Mouse (Mus musculus) forebrain, embryonic 14.5 days (tissue): ENCODE results near the gene Zbtb7a. TPM values are rescaled to one million over a fixed set of nuclear protein-coding genes. Genes with fewer than 3 reads are reported as not detected.

Experiments
- ATAC-seq: fragments of 200-750 bp; cut with Nextera tagmentation; 2 replicates; pipeline ENCODE4 v1.8.0; 2017; ENCODE audit warnings: mild to moderate bottlenecking, moderate library complexity
- DNase-seq: peaks from one replicate; pipeline ENCODE4 v3.0.0-alpha.2; 2015; ENCODE audit warnings: low spot score
- H3K27ac ChIP-seq: fragments of 300-500 bp; sonication (generic); 2 replicates; pipeline ENCODE4 v1.5.1; 2014; ENCODE audit warnings: low read depth, mild to moderate bottlenecking, control low read depth, low read length, moderate library complexity
- H3K27me3 ChIP-seq: fragments of 300-500 bp; sonication (generic); replicated peaks from 2 replicates; pipeline ENCODE4 v1.6.1; 2014; ENCODE audit warnings: low read length, control low read depth, mixed read lengths; ENCODE audit not compliant: control insufficient read depth, insufficient read depth
- H3K36me3 ChIP-seq: fragments of 300-500 bp; sonication (generic); 2 replicates; pipeline ENCODE4 v1.6.1; 2014; ENCODE audit warnings: low read length, control low read depth; ENCODE audit not compliant: control insufficient read depth, insufficient read depth
- H3K4me1 ChIP-seq: fragments of 300-500 bp; sonication (generic); 2 replicates; pipeline ENCODE4 v1.6.1; 2014; ENCODE audit warnings: antibody characterized with exemption, low read length, control low read depth; ENCODE audit not compliant: control insufficient read depth, insufficient read depth
- H3K4me2 ChIP-seq: fragments of 300-500 bp; sonication (generic); 2 replicates; pipeline ENCODE4 v1.6.1; 2014; ENCODE audit warnings: mild to moderate bottlenecking, control low read depth, low read length
- H3K4me3 ChIP-seq: fragments of 300-500 bp; sonication (generic); 2 replicates; pipeline ENCODE4 v1.5.1; 2014; ENCODE audit warnings: low read depth, low read length, control low read depth
- H3K9ac ChIP-seq: fragments of 300-500 bp; sonication (generic); 2 replicates; pipeline ENCODE4 v1.6.1; 2014; ENCODE audit warnings: mild to moderate bottlenecking, low read length, control low read depth, moderate library complexity
- H3K9me3 ChIP-seq: fragments of 300-500 bp; sonication (generic); replicated peaks from 2 replicates; pipeline ENCODE4 v1.6.1; 2016; ENCODE audit warnings: low read length, control low read depth, mixed read lengths; ENCODE audit not compliant: control insufficient read depth
- WGBS: fragments of 180-500 bp; shearing (Covaris S2); extraction: QIAGEN DNeasy Blood & Tissue Kit; methylation state at CpG from one replicate; pipeline ENCODE4 v1.1.7; 2014; 5-methylcytosine and 5-hydroxymethylcytosine counted together
- polyA plus RNA-seq: library from polyadenylated mRNA; unstranded; fragments of >200 nt; fragmentation: Nextera tagmentation; extraction: Ambion mirVana; gene quantifications from 2 replicates; pipeline ENCODE4 v1.2.1, GENCODE M21; 2014

Gene Zbtb7a
- polyA plus RNA-seq = 6.2 and 8.2 TPM in 2 replicates

DNA sequence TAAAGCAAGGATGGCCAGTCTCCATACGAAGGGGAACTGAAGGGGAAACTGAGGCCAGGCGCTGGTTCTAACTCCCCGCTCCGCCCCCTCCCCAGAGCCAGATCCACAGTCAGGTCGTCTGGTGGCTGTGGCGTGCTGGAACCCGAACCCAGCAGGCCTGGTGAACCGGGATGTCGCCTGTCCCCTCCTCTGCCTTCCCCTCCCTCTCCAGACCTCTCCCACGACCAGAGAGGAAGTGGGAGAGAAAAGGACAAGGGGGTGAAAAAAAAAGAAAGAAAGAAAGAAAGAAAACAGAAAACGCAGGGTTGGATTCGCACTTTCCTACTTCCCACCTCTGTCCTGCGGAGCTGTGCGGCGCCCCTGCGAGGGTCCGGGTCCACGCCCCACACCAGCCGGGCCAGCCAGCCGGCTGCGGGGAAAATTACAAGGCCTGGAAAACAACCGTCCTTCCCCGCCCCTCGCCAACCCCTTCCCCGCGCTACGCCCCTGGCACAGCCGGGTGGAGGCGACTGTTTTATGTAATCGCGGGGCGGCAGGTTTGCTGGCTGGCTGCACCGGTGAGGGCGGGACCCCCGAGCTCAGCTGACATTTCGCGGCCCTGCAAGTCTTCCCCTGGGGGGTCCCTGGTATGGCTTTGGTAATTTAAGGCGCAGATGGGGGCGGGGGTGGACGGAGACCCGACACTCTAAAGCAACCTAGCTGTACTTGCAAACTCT is at the start of gene Zbtb7a:
TSS of gene Zbtb7a (plus strand) at position 255 of the 716 bp plus-strand sequence.
- H3K36me3 ChIP-seq = no peaks in the 10 kb centered on the region
- peak within 1 kb of the TSS; percentile 94 for H3K9ac ChIP-seq
- 3% methylated on average over 41 of the region's 41 CpGs for WGBS
- ATAC-seq (no peak), DNase-seq (no peak)
- no peaks in the 10 kb centered on the region for H3K9me3 ChIP-seq
- H3K27me3 ChIP-seq = peaks cover 30% of the 10 kb centered on the region
- H3K4me3 ChIP-seq = peak within 1 kb of the TSS; percentile 82
- peaks cover 13% of the 10 kb centered on the region for H3K4me1 ChIP-seq
- peak within 1 kb of the TSS; percentile 95; the same call in 1 of the 2 replicates for H3K27ac ChIP-seq
- H3K4me2 ChIP-seq = peak within 1 kb of the TSS; percentile 100

- no peak overlapping the region for H3K4me2 ChIP-seq
- DNase-seq (no peak), ATAC-seq (no peak)
- no peak overlapping the region for H3K9ac ChIP-seq
- WGBS = 65% methylated on average over 2 of the region's 2 CpGs
- H3K27me3 ChIP-seq = no peaks in the 10 kb centered on the region
- H3K27ac ChIP-seq = no peak overlapping the region
- H3K4me1 ChIP-seq = peaks cover 4% of the 10 kb centered on the region; the same call in 1 of the 2 replicates
- no peaks in the 10 kb centered on the region for H3K9me3 ChIP-seq
- peaks cover 7% of the 10 kb centered on the region for H3K36me3 ChIP-seq
- no peak overlapping the region for H3K4me3 ChIP-seq
These were observed 48.0 kb upstream of the Zbtb7a start for GRCm38 (mm10) chr10:81087021-81087420.

DNA sequence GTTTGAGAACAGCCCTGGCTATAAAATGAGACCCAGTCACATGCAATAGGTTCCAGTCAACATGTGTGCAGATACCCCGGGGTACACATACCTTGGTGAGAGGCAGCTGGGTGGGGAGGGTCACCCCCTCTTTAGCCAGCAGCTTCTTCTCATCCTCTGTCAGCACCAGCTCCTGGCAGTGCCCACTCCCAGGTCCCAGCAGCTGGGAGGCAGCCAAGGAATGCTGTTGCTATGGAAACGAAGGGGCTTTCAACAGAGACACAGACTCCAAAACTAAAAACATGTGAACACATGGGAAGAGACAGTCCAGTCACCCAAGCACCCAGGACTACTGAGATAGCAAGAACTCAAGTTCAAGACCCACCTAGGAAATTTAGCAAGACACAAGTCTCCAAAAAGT is 45.8 kb upstream of the Zbtb7a start:
- Histone ChIP-seq H3K4me3 (no peak overlapping the region), H3K4me1 (peaks cover 4% of the 10 kb centered on the region; the same call in 1 of the 2 replicates), H3K36me3 (no peaks in the 10 kb centered on the region), H3K4me2 (no peak overlapping the region), H3K9me3 (no peaks in the 10 kb centered on the region), H3K9ac (no peak overlapping the region), H3K27ac (no peak overlapping the region), H3K27me3 (no peaks in the 10 kb centered on the region)
- ATAC-seq (peak; percentile 50), DNase-seq (peak; percentile 78)
- 38% methylated on average over 2 of the region's 2 CpGs for WGBS

DNA sequence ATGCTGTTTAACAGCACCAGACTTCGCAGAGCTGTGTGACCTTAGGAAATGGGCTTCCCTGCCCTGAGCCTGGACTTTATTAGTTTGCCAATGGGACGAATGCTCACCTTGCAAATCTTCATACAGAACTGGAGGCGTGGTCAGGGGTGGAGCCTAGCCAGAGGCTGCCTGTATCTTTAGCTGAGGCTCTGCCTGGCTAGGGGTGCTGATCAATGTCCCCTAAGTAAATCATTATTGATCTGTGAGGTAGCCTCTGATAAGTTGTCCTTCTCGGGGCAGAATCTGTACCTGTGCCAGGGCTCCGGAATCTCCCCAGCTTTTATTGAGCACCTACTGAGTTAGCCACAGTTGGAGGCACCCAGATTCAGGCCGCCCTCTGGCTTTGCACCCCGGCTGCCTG is 44.4 kb upstream of the Zbtb7a start:
- H3K4me3 ChIP-seq = no peak overlapping the region
- peaks cover 4% of the 10 kb centered on the region; the same call in 1 of the 2 replicates for H3K4me1 ChIP-seq
- no peak overlapping the region for H3K4me2 ChIP-seq
- H3K36me3 ChIP-seq = no peaks in the 10 kb centered on the region
- H3K27ac ChIP-seq = no peak overlapping the region
- 80% methylated on average over 7 of the region's 7 CpGs for WGBS
- ATAC-seq (no peak), DNase-seq (no peak)
- no peak overlapping the region for H3K9ac ChIP-seq
- no peaks in the 10 kb centered on the region for H3K9me3 ChIP-seq
- no peaks in the 10 kb centered on the region for H3K27me3 ChIP-seq

GRCm38 (mm10) chr10:81092465-81093250 is 42.4 kb upstream of the Zbtb7a start:
- Histone ChIP-seq H3K4me1 (peaks cover 4% of the 10 kb centered on the region; the same call in 1 of the 2 replicates), H3K4me3 (no peak overlapping the region), H3K27me3 (no peaks in the 10 kb centered on the region), H3K36me3 (no peaks in the 10 kb centered on the region), H3K4me2 (no peak overlapping the region), H3K9me3 (no peaks in the 10 kb centered on the region; the same call in 1 of the 2 replicates), H3K9ac (no peak overlapping the region; the same call in 1 of the 2 replicates), H3K27ac (no peak overlapping the region)
- WGBS = 66% methylated on average over 22 of the region's 22 CpGs
- ATAC-seq (no peak), DNase-seq (no peak)

DNA sequence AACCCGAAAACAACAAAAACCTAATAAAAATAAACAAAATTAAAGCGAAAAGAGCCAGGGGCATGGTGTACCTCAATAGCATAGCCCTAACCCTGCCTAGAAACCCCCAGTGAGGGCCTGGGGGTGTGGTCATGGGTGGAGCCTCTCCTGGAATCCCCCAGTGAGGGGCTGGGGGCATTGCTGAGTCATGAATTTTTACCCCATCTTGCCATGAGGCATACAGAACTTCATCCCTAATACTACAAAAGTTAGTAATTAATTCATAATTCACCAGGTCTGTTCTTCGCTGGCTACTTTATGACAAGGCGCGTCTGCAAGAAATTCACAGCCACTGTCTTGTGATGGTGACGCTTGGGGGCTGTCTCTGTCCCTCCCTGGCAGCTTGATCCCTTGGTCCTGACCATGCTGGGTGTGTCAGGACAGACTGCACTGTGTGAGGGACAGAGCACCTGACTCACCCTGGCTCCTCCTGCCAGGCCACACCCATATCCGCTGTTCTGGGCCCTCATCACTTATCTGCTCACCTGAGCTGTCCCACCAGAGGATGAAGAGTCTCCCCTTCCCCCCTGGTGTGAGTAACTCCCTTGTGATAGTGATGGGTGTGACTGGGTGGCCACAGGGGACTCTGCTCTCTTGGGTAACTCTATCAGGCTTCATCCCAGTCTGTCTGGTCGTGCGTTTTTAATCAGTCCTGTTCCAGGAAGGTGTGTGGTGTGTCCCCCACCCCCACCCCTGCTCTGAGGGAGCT is 39.9 kb upstream of the Zbtb7a start:
- H3K9ac ChIP-seq = no peak overlapping the region
- WGBS = 60% methylated on average over 9 of the region's 9 CpGs
- H3K27me3 ChIP-seq = no peaks in the 10 kb centered on the region
- no peaks in the 10 kb centered on the region for H3K36me3 ChIP-seq
- H3K27ac ChIP-seq = no peak overlapping the region
- DNase-seq = no peak
- no peaks in the 10 kb centered on the region for H3K4me1 ChIP-seq
- no peak for ATAC-seq
- H3K4me2 ChIP-seq = no peak overlapping the region
- H3K9me3 ChIP-seq = no peaks in the 10 kb centered on the region; the same call in 1 of the 2 replicates
- no peak overlapping the region for H3K4me3 ChIP-seq

- under 1% methylated on average over 55 of the region's 56 CpGs for WGBS
- H3K27ac ChIP-seq = peak within 1 kb of the TSS; percentile 98
- H3K4me2 ChIP-seq = peak within 1 kb of the TSS; percentile 72
- peak within 1 kb of the TSS; percentile 84 for H3K9ac ChIP-seq
- peak; percentile 98 for DNase-seq
- peaks cover 19% of the 10 kb centered on the region for H3K4me1 ChIP-seq
- H3K36me3 ChIP-seq = peaks cover 26% of the 10 kb centered on the region
- H3K9me3 ChIP-seq = no peaks in the 10 kb centered on the region
- H3K4me3 ChIP-seq = peak within 1 kb of the TSS; percentile 76
- ATAC-seq = peak; percentile 96
- H3K27me3 ChIP-seq = no peaks in the 10 kb centered on the region
These were observed 29.4 kb upstream of the Zbtb7a start, which contains the start of gene Map2k2 for GRCm38 (mm10) chr10:81105565-81106112. Gene Map2k2, plus strand, starts transcription at chr10:81105915.

- H3K9ac ChIP-seq = peak overlapping the region; percentile 84
- peak; percentile 90 for ATAC-seq
- H3K4me3 ChIP-seq = peak overlapping the region; percentile 76
- H3K4me2 ChIP-seq = peak overlapping the region; percentile 72
- peaks cover 19% of the 10 kb centered on the region for H3K4me1 ChIP-seq
- peak overlapping the region; percentile 98 for H3K27ac ChIP-seq
- H3K36me3 ChIP-seq = peaks cover 32% of the 10 kb centered on the region
- WGBS = 2% methylated on average over 35 of the region's 35 CpGs
- no peaks in the 10 kb centered on the region for H3K27me3 ChIP-seq
- no peaks in the 10 kb centered on the region for H3K9me3 ChIP-seq
- DNase-seq = peak; percentile 82
These were observed 28.8 kb upstream of the Zbtb7a start for GRCm38 (mm10) chr10:81106113-81106721.
